Mouse (Mus musculus): ENCODE data around the gene Wnk1. TPM values are rescaled to one million over a fixed set of nuclear protein-coding genes. Genes with fewer than 3 reads are reported as not detected.

Wnk1 gene
- polyA plus RNA-seq, 1 experiment from 2014 or later: 32.8 TPM

DNA sequence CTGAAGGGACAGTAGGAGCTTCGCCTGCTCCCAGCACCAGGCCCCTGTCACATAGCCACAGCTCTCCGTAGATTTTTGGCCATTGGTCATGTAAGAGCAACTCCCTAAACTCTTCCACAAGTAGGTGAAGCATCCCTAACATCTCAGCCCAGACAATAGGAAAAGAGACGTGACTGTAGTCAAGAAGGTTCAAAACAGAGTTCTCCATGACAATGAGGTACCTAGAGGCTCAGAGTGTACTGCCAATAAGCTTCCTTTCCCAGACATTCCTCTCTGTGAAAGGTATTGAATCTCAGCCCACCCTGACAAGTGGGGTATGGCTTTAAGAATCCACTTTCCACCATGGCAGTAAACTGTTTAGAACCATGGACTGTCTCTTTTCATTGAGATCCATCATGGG lies 31.1 kb upstream of the Wnk1 start:
- ATAC-seq (ENCODE audit: low read depth) (no peak), DNase-seq (no peak)
- Histone ChIP-seq H3K27ac (no peak overlapping the region), H3K27me3 (no peaks in the 10 kb centered on the region), H3K9ac (no peak overlapping the region), H3K4me1 (replicated peaks) (peaks cover 6% of the 10 kb centered on the region; the same call in 1 of the 2 replicates), H3K9me3 (replicated peaks) (no peaks in the 10 kb centered on the region), H3K4me2 (no peak overlapping the region), H3K4me3 (replicated peaks) (no peak overlapping the region), H3K36me3 (no peaks in the 10 kb centered on the region)
- 67% methylated on average over 3 of the region's 3 CpGs for WGBS (ENCODE audit: insufficient replicate concordance)

DNA sequence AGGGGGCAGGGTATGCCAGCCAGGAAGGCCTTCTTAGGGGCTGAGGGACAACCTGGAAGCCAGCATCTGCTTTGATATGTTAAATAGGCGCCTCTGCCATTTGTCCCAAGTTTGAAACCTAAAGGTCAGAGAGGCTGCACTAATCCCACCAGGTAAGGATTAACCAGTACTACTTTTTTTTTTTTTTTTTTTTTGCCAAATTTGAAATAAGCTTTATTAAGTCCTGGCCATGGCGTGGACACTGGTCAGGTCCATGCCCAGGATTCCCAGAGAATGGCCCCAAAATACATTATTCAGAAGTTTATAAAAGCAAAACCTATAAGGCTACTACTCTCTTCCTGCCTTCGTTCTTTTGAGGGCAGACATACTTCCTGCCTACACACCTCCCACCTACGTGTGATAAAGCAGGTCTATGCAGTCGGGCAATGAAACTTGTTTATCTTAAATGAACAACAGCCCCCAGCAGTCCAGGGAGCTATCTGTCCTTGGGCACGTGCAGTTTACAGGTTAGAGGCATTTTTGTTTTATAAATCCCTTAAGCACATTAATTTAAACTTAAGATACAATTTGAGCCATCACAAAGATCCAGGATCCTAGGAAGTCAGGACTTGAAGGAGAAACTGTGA lies 27.2 kb upstream of the Wnk1 start:
- Histone ChIP-seq H3K9me3 (replicated peaks) (no peaks in the 10 kb centered on the region), H3K36me3 (no peaks in the 10 kb centered on the region), H3K4me1 (replicated peaks) (peaks cover 6% of the 10 kb centered on the region; the same call in 1 of the 2 replicates), H3K27me3 (no peaks in the 10 kb centered on the region), H3K27ac (no peak overlapping the region), H3K9ac (no peak overlapping the region), H3K4me2 (no peak overlapping the region), H3K4me3 (replicated peaks) (no peak overlapping the region)
- no peak for DNase-seq
- no peak for ATAC-seq (ENCODE audit: low read depth)
- WGBS (ENCODE audit: insufficient replicate concordance): 27% methylated on average over 6 of the region's 6 CpGs

GRCm38 (mm10) chr6:120064627-120065026 lies 26.2 kb upstream of the Wnk1 start:
- ATAC-seq (ENCODE audit: low read depth): no peak
- Histone ChIP-seq H3K36me3 (no peaks in the 10 kb centered on the region), H3K9ac (no peak overlapping the region), H3K4me1 (replicated peaks) (peaks cover 6% of the 10 kb centered on the region; the same call in 1 of the 2 replicates), H3K9me3 (replicated peaks) (no peaks in the 10 kb centered on the region), H3K27ac (no peak overlapping the region), H3K27me3 (no peaks in the 10 kb centered on the region), H3K4me2 (no peak overlapping the region), H3K4me3 (replicated peaks) (no peak overlapping the region)
- WGBS (ENCODE audit: insufficient replicate concordance): 44% methylated on average over 2 of the region's 2 CpGs
- no peak for DNase-seq

DNA sequence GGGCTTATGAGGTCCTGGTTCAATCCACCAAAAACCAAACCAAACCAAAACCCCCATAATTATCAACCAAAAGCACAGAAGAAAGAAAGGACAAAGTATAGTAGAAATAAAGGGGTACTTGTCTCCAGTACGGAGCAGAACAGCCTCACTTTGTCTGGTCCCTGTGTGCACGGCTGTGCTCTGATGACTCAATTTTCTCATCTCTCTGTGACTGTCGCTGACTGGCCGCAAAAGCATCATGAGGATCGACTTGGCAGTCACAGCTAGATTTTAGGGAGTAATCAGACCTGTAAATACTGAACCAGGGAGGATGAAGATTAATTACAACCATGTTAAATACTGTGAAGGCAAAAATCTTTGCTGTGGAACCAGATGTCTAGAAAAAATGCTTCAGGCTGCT lies 24.5 kb upstream of the Wnk1 start:
- H3K4me2 ChIP-seq: no peak overlapping the region
- WGBS (ENCODE audit: insufficient replicate concordance): 80% methylated on average over 5 of the region's 5 CpGs
- DNase-seq (no peak), ATAC-seq (ENCODE audit: low read depth) (no peak)
- H3K27me3 ChIP-seq: no peaks in the 10 kb centered on the region
- H3K27ac ChIP-seq: no peak overlapping the region
- no peak overlapping the region for H3K9ac ChIP-seq
- no peaks in the 10 kb centered on the region for H3K36me3 ChIP-seq
- no peak overlapping the region for H3K4me3 ChIP-seq (replicated peaks)
- H3K9me3 ChIP-seq (replicated peaks): no peaks in the 10 kb centered on the region
- H3K4me1 ChIP-seq (replicated peaks): peaks cover 6% of the 10 kb centered on the region; the same call in 1 of the 2 replicates

DNA sequence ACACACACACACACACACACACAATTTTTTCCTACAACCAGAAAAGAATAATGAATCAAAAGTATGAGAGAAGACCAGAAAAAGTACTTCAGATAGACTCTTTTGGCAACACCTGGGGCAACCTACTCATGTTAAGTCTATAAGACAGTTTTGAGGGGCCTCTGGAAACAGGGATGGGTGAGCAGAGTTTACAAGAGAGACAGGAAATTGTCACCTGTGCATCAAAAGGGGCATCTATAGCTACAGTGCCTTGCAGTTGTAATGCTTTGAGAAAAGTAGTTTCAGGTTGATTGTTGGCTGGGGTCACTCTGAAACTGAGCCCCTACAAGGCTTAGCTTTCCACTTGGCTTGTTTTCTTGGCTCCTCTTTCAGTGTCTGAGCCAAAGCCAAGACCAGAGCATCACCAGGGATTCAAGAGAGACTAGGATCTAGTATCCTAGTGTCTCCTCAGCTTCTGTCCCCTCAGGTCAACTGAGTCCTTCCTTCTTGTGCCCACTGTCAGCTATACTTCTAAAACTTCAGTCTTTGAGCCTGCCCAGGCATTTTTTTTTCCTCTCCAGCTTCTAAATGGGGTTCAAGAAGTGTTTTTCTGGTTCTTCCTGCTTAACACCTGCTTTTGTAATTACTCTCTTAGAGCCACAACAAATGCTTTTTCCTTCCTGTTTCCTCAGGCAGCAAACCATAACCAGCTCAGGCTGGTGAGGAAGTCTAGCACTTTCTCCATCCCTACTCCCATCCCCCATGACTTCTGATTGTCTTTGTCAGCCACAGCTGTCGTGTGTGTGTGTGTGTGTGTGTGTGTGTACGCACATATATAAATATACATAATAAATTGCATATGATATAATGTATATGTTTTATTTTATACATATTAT lies 17.4 kb upstream of the Wnk1 start:
- Histone ChIP-seq H3K27me3 (no peaks in the 10 kb centered on the region), H3K36me3 (no peaks in the 10 kb centered on the region), H3K4me3 (replicated peaks) (no peak overlapping the region), H3K27ac (no peak overlapping the region), H3K9ac (no peak overlapping the region), H3K4me1 (replicated peaks) (no peaks in the 10 kb centered on the region), H3K9me3 (replicated peaks) (no peaks in the 10 kb centered on the region), H3K4me2 (no peak overlapping the region)
- WGBS (ENCODE audit: insufficient replicate concordance): 25% methylated on average over 2 of the region's 2 CpGs
- ATAC-seq (ENCODE audit: low read depth) (no peak), DNase-seq (no peak)

- no peaks in the 10 kb centered on the region for H3K36me3 ChIP-seq
- no peaks in the 10 kb centered on the region for H3K27me3 ChIP-seq
- DNase-seq: no peak
- ATAC-seq (ENCODE audit: low read depth): no peak
- 70% methylated on average over 6 of the region's 6 CpGs for WGBS (ENCODE audit: insufficient replicate concordance)
- H3K9me3 ChIP-seq (replicated peaks): no peaks in the 10 kb centered on the region
- no peaks in the 10 kb centered on the region for H3K4me1 ChIP-seq (replicated peaks)
- H3K4me2 ChIP-seq: no peak overlapping the region
- no peak overlapping the region for H3K27ac ChIP-seq
- no peak overlapping the region for H3K4me3 ChIP-seq (replicated peaks)
- no peak overlapping the region for H3K9ac ChIP-seq
Measured at GRCm38 (mm10) chr6:120054412-120054811, 15.9 kb upstream of the Wnk1 start.

- 52% methylated on average over 7 of the region's 7 CpGs for WGBS (ENCODE audit: insufficient replicate concordance)
- Histone ChIP-seq H3K4me1 (replicated peaks) (no peaks in the 10 kb centered on the region), H3K9me3 (replicated peaks) (no peaks in the 10 kb centered on the region), H3K4me2 (no peak overlapping the region), H3K9ac (no peak overlapping the region), H3K27ac (no peak overlapping the region), H3K36me3 (no peaks in the 10 kb centered on the region), H3K4me3 (replicated peaks) (no peak overlapping the region), H3K27me3 (no peaks in the 10 kb centered on the region)
- ATAC-seq (ENCODE audit: low read depth) (no peak), DNase-seq (no peak)
Measured at GRCm38 (mm10) chr6:120047705-120048292, 9.3 kb upstream of the Wnk1 start.

DNA sequence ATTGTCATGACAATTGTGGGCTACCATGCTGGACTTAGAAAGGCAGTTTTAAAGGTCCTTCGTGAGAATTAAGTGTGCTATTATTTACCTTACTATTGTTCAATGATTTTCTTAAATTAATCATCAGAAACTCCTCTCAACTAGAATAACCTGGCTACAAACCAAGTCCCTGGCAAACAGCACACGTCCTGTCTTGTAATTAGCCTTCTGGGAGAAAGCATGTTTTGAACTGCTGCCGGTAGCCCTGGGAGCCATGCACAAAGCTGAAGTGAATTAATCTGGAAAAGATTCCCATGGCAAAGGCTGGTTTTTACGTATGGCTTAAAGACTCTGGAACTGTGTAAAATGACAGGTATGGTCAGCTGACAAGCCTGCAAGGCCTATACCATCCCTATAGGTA lies 6.9 kb upstream of the Wnk1 start:
- no peak for DNase-seq
- H3K4me2 ChIP-seq: no peak overlapping the region
- H3K9me3 ChIP-seq (replicated peaks): no peaks in the 10 kb centered on the region
- no peak for ATAC-seq (ENCODE audit: low read depth)
- no peak overlapping the region for H3K9ac ChIP-seq
- H3K4me3 ChIP-seq (replicated peaks): no peak overlapping the region
- no peaks in the 10 kb centered on the region for H3K4me1 ChIP-seq (replicated peaks)
- no peaks in the 10 kb centered on the region for H3K27me3 ChIP-seq
- no peak overlapping the region for H3K27ac ChIP-seq
- 66% methylated on average over 4 of the region's 4 CpGs for WGBS (ENCODE audit: insufficient replicate concordance)
- no peaks in the 10 kb centered on the region for H3K36me3 ChIP-seq

DNA sequence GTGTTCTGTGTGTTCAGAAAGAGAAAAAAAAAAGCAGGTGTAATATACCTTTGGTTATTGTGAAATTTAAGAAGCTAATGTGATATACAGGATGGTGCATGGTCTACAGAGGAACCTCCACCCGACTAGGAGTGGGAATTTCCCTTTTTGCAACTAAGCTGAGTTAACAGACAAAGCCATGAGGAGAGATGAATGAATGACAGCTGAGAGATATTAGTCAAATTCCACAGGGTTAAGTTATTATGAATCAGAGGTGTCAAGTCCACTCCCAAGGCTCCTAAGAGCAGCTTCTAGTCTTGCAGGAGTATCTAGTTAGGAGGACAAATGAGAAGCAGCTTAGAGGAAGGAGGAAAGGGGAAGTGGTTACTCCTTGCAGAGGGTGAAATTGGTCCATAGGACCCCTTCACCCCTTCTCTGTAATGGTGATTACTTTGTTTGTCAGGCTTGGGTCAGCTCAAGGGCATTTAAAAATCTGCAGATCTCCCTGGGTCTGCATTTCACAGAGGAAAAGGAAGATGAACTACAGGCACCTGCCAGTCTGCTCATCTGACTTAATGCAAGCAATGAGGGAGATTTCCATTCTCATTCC lies 4.3 kb upstream of the Wnk1 start:
- H3K27ac ChIP-seq: no peak overlapping the region
- 27% methylated on average over 1 of the region's 1 CpGs for WGBS (ENCODE audit: insufficient replicate concordance)
- no peak overlapping the region for H3K4me3 ChIP-seq (replicated peaks)
- no peak overlapping the region for H3K9ac ChIP-seq
- ATAC-seq (ENCODE audit: low read depth) (no peak), DNase-seq (no peak)
- no peaks in the 10 kb centered on the region for H3K9me3 ChIP-seq (replicated peaks)
- H3K4me2 ChIP-seq: no peak overlapping the region
- H3K4me1 ChIP-seq (replicated peaks): no peaks in the 10 kb centered on the region
- no peaks in the 10 kb centered on the region for H3K36me3 ChIP-seq
- H3K27me3 ChIP-seq: no peaks in the 10 kb centered on the region

- no peak overlapping the region for H3K9ac ChIP-seq
- WGBS (ENCODE audit: insufficient replicate concordance): 85% methylated on average over 4 of the region's 4 CpGs
- H3K9me3 ChIP-seq (replicated peaks): no peaks in the 10 kb centered on the region
- H3K4me3 ChIP-seq (replicated peaks): no peak overlapping the region
- ATAC-seq (ENCODE audit: low read depth) (no peak), DNase-seq (no peak)
- peaks cover 6% of the 10 kb centered on the region; the same call in 1 of the 2 replicates for H3K4me1 ChIP-seq (replicated peaks)
- H3K27ac ChIP-seq: no peak overlapping the region
- no peak overlapping the region for H3K4me2 ChIP-seq
- no peaks in the 10 kb centered on the region for H3K27me3 ChIP-seq
- peaks cover 4% of the 10 kb centered on the region; the same call in 1 of the 2 replicates for H3K36me3 ChIP-seq
Measured at GRCm38 (mm10) chr6:120040557-120040857, 2.0 kb upstream of the Wnk1 start.
